Mouse (Mus musculus): Measurements from ENCODE around the gene Trim68. TPM values are rescaled to one million over a fixed set of nuclear protein-coding genes. Genes with fewer than 3 reads are reported as not detected.

The Trim68 gene
- total RNA-seq, 1 experiment from 2014 or later = 12.6 TPM

Other genes with a start within 250 kb of the Trim68 start
- gene Rrm1, start 245.6 kb downstream of the Trim68 start, total RNA-seq (2017) = 447 and 684 TPM in 2 replicates
- not detected in 2 replicates for gene Olfr543, start 205.6 kb downstream of the Trim68 start, total RNA-seq (2017)
- gene Olfr544, start 199.0 kb downstream of the Trim68 start, total RNA-seq (2017) = not detected in 2 replicates
- not detected in 2 replicates for gene Olfr545, start 187.8 kb downstream of the Trim68 start, total RNA-seq (2017)
- not detected in 2 replicates for gene Olfr547, start 152.6 kb downstream of the Trim68 start, total RNA-seq (2017)
- gene Olfr548-ps1, start 146.4 kb downstream of the Trim68 start, total RNA-seq (2017) = not detected in 2 replicates
- gene Olfr549, start 137.5 kb downstream of the Trim68 start, total RNA-seq (2017) = not detected in 2 replicates
- gene Trim21, start 121.8 kb downstream of the Trim68 start, total RNA-seq (2017) = 52.4 and 59.0 TPM in 2 replicates
- not detected in 2 replicates for gene Olfr550, start 115.9 kb downstream of the Trim68 start, total RNA-seq (2017)
- not detected in 2 replicates for gene Olfr551, start 95.4 kb downstream of the Trim68 start, total RNA-seq (2017)
- not detected in 2 replicates for gene Olfr552, start 89.6 kb downstream of the Trim68 start, total RNA-seq (2017)
- gene Olfr553, start 69.1 kb downstream of the Trim68 start, total RNA-seq (2017) = not detected in 2 replicates
- gene Olfr554, start 48.9 kb downstream of the Trim68 start, total RNA-seq (2017) = not detected in 2 replicates
- gene Olfr555, start 28.5 kb downstream of the Trim68 start, total RNA-seq (2017) = not detected in 2 replicates
- not detected in 2 replicates for gene Olfr556, start 22.4 kb downstream of the Trim68 start, total RNA-seq (2017)
- gene Olfr557, start 8.6 kb upstream of the Trim68 start, total RNA-seq (2017) = not detected in 2 replicates
- 0.56 TPM in 1 of 2 replicates, not detected in the other for gene Olfr558, start 14.9 kb upstream of the Trim68 start, total RNA-seq (2017)
- not detected in 2 replicates for gene Olfr33, start 31.7 kb upstream of the Trim68 start, total RNA-seq (2017)
- not detected in 2 replicates for gene Olfr559, start 40.2 kb upstream of the Trim68 start, total RNA-seq (2017)
- gene Olfr560, start 72.0 kb upstream of the Trim68 start, total RNA-seq (2017) = not detected in 2 replicates
- not detected in 2 replicates for gene Olfr78, start 72.1 kb upstream of the Trim68 start, total RNA-seq (2017)
- not detected in 2 replicates for gene Olfr561, start 83.9 kb upstream of the Trim68 start, total RNA-seq (2017)
- not detected in 2 replicates for gene Olfr564, start 116.2 kb upstream of the Trim68 start, total RNA-seq (2017)
- gene Olfr566, start 171.4 kb upstream of the Trim68 start, total RNA-seq (2017) = not detected in 2 replicates
- not detected in 2 replicates for gene Olfr568, start 189.8 kb upstream of the Trim68 start, total RNA-seq (2017)
- 0.10 TPM in 1 of 2 replicates, not detected in the other for gene Olfr569, start 203.6 kb upstream of the Trim68 start, total RNA-seq (2017)
- not detected in 2 replicates for gene Olfr570, start 207.2 kb upstream of the Trim68 start, total RNA-seq (2017)
- gene Olfr571, start 230.2 kb upstream of the Trim68 start, total RNA-seq (2017) = not detected in 2 replicates
- not detected in 2 replicates for gene Olfr572, start 237.1 kb upstream of the Trim68 start, total RNA-seq (2017)

Data from hematopoietic stem cell, adult 5-6 weeks (primary cell).